Mouse (Mus musculus) midbrain, embryonic 10.5 days (tissue): ENCODE data around the gene Ptgir. TPM values are rescaled to one million over a fixed set of nuclear protein-coding genes. Genes with fewer than 3 reads are reported as not detected.

Source experiments
- DNase-seq: peaks from one replicate; pipeline ENCODE4 v3.0.0-alpha.2; 2017; ENCODE audit warnings: low spot score
- H3K27ac ChIP-seq: fragments of 300-500 bp; sonication (generic); replicated peaks from 2 replicates; pipeline ENCODE4 v1.5.1; 2016; ENCODE audit warnings: mild to moderate bottlenecking
- H3K27me3 ChIP-seq: fragments of 300-500 bp; sonication (generic); 2 replicates; pipeline ENCODE4 v1.6.1; 2016; ENCODE audit warnings: low read depth, mild to moderate bottlenecking; ENCODE audit not compliant: poor library complexity, severe bottlenecking
- H3K36me3 ChIP-seq: fragments of 300-500 bp; sonication (generic); 2 replicates; pipeline ENCODE4 v1.6.1; 2016; ENCODE audit warnings: mild to moderate bottlenecking, moderate library complexity
- H3K4me1 ChIP-seq: fragments of 300-500 bp; sonication (generic); 2 replicates; pipeline ENCODE4 v1.6.1; 2016
- H3K4me3 ChIP-seq: fragments of 300-500 bp; sonication (generic); 2 replicates; pipeline ENCODE4 v1.5.1; 2016; ENCODE audit warnings: mild to moderate bottlenecking, moderate library complexity
- H3K9me3 ChIP-seq: fragments of 300-500 bp; sonication (generic); replicated peaks from 2 replicates; pipeline ENCODE4 v1.6.1; 2016; ENCODE audit warnings: mild to moderate bottlenecking
- WGBS: fragments of 180-500 bp; shearing (Covaris S2); methylation state at CpG from one replicate; pipeline ENCODE4 v1.1.7; 2016; 5-methylcytosine and 5-hydroxymethylcytosine counted together
- polyA plus RNA-seq: library from polyadenylated mRNA; unstranded; fragments of >200 nt; fragmentation: Nextera tagmentation; extraction: Ambion mirVana; gene quantifications from 2 replicates; pipeline ENCODE4 v1.2.1, GENCODE M21; 2016

Gene Ptgir
- polyA plus RNA-seq, 1 experiment from 2014 or later = 0.17 TPM

GRCm38 (mm10) chr7:16876608-16877007 is 29.7 kb upstream of the Ptgir start:
- H3K4me1 ChIP-seq = peaks cover 55% of the 10 kb centered on the region
- H3K4me3 ChIP-seq = peak overlapping the region; percentile 74
- peaks cover 13% of the 10 kb centered on the region for H3K36me3 ChIP-seq
- DNase-seq = peak; percentile 74
- no peaks in the 10 kb centered on the region for H3K9me3 ChIP-seq
- under 1% methylated on average over 13 of the region's 13 CpGs for WGBS
- peak overlapping the region; percentile 90 for H3K27ac ChIP-seq
- H3K27me3 ChIP-seq = no peaks in the 10 kb centered on the region

GRCm38 (mm10) chr7:16877717-16878116 is 28.6 kb upstream of the Ptgir start:
- no peak for DNase-seq
- Histone ChIP-seq H3K4me1 (peaks cover 55% of the 10 kb centered on the region), H3K27me3 (peaks cover 10% of the 10 kb centered on the region), H3K4me3 (no peak overlapping the region), H3K27ac (no peak overlapping the region), H3K36me3 (peaks cover 17% of the 10 kb centered on the region), H3K9me3 (no peaks in the 10 kb centered on the region)
- WGBS = 84% methylated on average over 3 of the region's 3 CpGs

GRCm38 (mm10) chr7:16879796-16880547 is 26.3 kb upstream of the Ptgir start:
- peak; percentile 88 for DNase-seq
- peak overlapping the region; percentile 91 for H3K27ac ChIP-seq
- H3K4me1 ChIP-seq = peaks cover 52% of the 10 kb centered on the region
- H3K9me3 ChIP-seq = peaks cover 1% of the 10 kb centered on the region
- H3K27me3 ChIP-seq = peaks cover 33% of the 10 kb centered on the region
- peak overlapping the region; percentile 31; the same call in 1 of the 2 replicates for H3K4me3 ChIP-seq
- 21% methylated on average over 9 of the region's 9 CpGs for WGBS
- peaks cover 37% of the 10 kb centered on the region for H3K36me3 ChIP-seq

GRCm38 (mm10) chr7:16880615-16881014 is 25.7 kb upstream of the Ptgir start:
- peak overlapping the region; percentile 31; the same call in 1 of the 2 replicates for H3K4me3 ChIP-seq
- peaks cover 39% of the 10 kb centered on the region for H3K27me3 ChIP-seq
- H3K36me3 ChIP-seq = peaks cover 44% of the 10 kb centered on the region
- WGBS = 16% methylated on average over 5 of the region's 5 CpGs
- no peak for DNase-seq
- peaks cover 8% of the 10 kb centered on the region for H3K9me3 ChIP-seq
- peak overlapping the region; percentile 91 for H3K27ac ChIP-seq
- peaks cover 53% of the 10 kb centered on the region for H3K4me1 ChIP-seq

- no peak overlapping the region for H3K27ac ChIP-seq
- DNase-seq = no peak
- no peak overlapping the region for H3K4me3 ChIP-seq
- H3K9me3 ChIP-seq = peaks cover 21% of the 10 kb centered on the region
- H3K27me3 ChIP-seq = peaks cover 64% of the 10 kb centered on the region
- WGBS = 94% methylated on average over 6 of the region's 6 CpGs
- peaks cover 64% of the 10 kb centered on the region for H3K36me3 ChIP-seq
- peaks cover 37% of the 10 kb centered on the region for H3K4me1 ChIP-seq
Observed at GRCm38 (mm10) chr7:16883162-16883561, 23.1 kb upstream of the Ptgir start.

GRCm38 (mm10) chr7:16884334-16884733 is 22.0 kb upstream of the Ptgir start:
- peaks cover 21% of the 10 kb centered on the region for H3K9me3 ChIP-seq
- WGBS = 48% methylated on average over 4 of the region's 4 CpGs
- no peak overlapping the region for H3K4me3 ChIP-seq
- peaks cover 58% of the 10 kb centered on the region for H3K36me3 ChIP-seq
- no peak for DNase-seq
- peaks cover 76% of the 10 kb centered on the region for H3K27me3 ChIP-seq
- H3K27ac ChIP-seq = no peak overlapping the region
- peaks cover 30% of the 10 kb centered on the region for H3K4me1 ChIP-seq

GRCm38 (mm10) chr7:16885271-16885776 is 21.0 kb upstream of the Ptgir start:
- 16% methylated on average over 91 of the region's 95 CpGs for WGBS
- Histone ChIP-seq H3K9me3 (peaks cover 24% of the 10 kb centered on the region), H3K36me3 (peaks cover 58% of the 10 kb centered on the region), H3K27me3 (peaks cover 86% of the 10 kb centered on the region), H3K4me1 (peaks cover 20% of the 10 kb centered on the region), H3K27ac (peak overlapping the region; percentile 49; the same call in 1 of the 2 replicates), H3K4me3 (peak overlapping the region; percentile 44)
- DNase-seq = peak; percentile 28

- WGBS = 42% methylated on average over 59 of the region's 59 CpGs
- Histone ChIP-seq H3K9me3 (peaks cover 24% of the 10 kb centered on the region), H3K4me1 (peaks cover 20% of the 10 kb centered on the region), H3K36me3 (peaks cover 58% of the 10 kb centered on the region), H3K27ac (0 out of 2 replicates have a peak overlapping the region, but pooled peaks have one; percentile 49), H3K27me3 (peaks cover 92% of the 10 kb centered on the region), H3K4me3 (peak overlapping the region; percentile 44)
- no peak for DNase-seq
Observed at GRCm38 (mm10) chr7:16885905-16886304, 20.4 kb upstream of the Ptgir start.

GRCm38 (mm10) chr7:16890536-16890935 is 15.8 kb upstream of the Ptgir start:
- peaks cover 52% of the 10 kb centered on the region for H3K4me1 ChIP-seq
- DNase-seq = no peak
- peaks cover 18% of the 10 kb centered on the region for H3K9me3 ChIP-seq
- peak overlapping the region; percentile 43; the same call in 1 of the 2 replicates for H3K4me3 ChIP-seq
- peaks cover 21% of the 10 kb centered on the region for H3K36me3 ChIP-seq
- 50% methylated on average over 6 of the region's 6 CpGs for WGBS
- peaks cover 88% of the 10 kb centered on the region for H3K27me3 ChIP-seq
- H3K27ac ChIP-seq = peak overlapping the region; percentile 34; the same call in 1 of the 2 replicates

GRCm38 (mm10) chr7:16890944-16891343 is 15.3 kb upstream of the Ptgir start:
- WGBS = under 1% methylated on average over 23 of the region's 23 CpGs
- H3K9me3 ChIP-seq = peaks cover 13% of the 10 kb centered on the region

GRCm38 (mm10) chr7:16891641-16892351 is 14.5 kb upstream of the Ptgir start, which contains the start of gene Gng8:
Gng8 (plus strand) TSS chr7:16891786.
- H3K4me3 ChIP-seq = peak within 1 kb of the TSS; percentile 43
- peak within 1 kb of the TSS; percentile 64 for H3K27ac ChIP-seq
- peaks cover 8% of the 10 kb centered on the region; the same call in 1 of the 2 replicates for H3K36me3 ChIP-seq
- H3K9me3 ChIP-seq = peaks cover 5% of the 10 kb centered on the region; the same call in 1 of the 2 replicates
- WGBS = under 1% methylated on average over 30 of the region's 30 CpGs
- H3K4me1 ChIP-seq = peaks cover 51% of the 10 kb centered on the region
- peak; percentile 89 for DNase-seq
- H3K27me3 ChIP-seq = peaks cover 76% of the 10 kb centered on the region

More at GRCm38 (mm10) chr7:16890944-16891343, 15.3 kb upstream of the Ptgir start:
- DNase-seq = peak; percentile 75
- H3K27me3 ChIP-seq = peaks cover 84% of the 10 kb centered on the region
- H3K27ac ChIP-seq = peak overlapping the region; percentile 34; the same call in 1 of the 2 replicates
- H3K4me1 ChIP-seq = peaks cover 51% of the 10 kb centered on the region
- H3K36me3 ChIP-seq = peaks cover 17% of the 10 kb centered on the region
- peak overlapping the region; percentile 43 for H3K4me3 ChIP-seq

- H3K27ac ChIP-seq = no peak overlapping the region
Observed at GRCm38 (mm10) chr7:16892352-16892730, 13.9 kb upstream of the Ptgir start.

More at GRCm38 (mm10) chr7:16892352-16892730, 13.9 kb upstream of the Ptgir start:
- Histone ChIP-seq H3K36me3 (peaks cover 5% of the 10 kb centered on the region; the same call in 1 of the 2 replicates), H3K4me1 (peaks cover 51% of the 10 kb centered on the region), H3K4me3 (peak overlapping the region; percentile 43), H3K27me3 (peaks cover 70% of the 10 kb centered on the region), H3K9me3 (0 out of 2 replicates have a peak, but pooled peaks cover 4% of the 10 kb centered on the region)
- WGBS = 47% methylated on average over 9 of the region's 9 CpGs
- no peak for DNase-seq
